Mouse (Mus musculus) heart, adult 8-10 months (tissue): ENCODE data around the gene Cdc123. TPM values are rescaled to one million over a fixed set of nuclear protein-coding genes. Genes with fewer than 3 reads are reported as not detected.
"Not testable (repeated sequence)": the region's sequence is repeated elsewhere in the genome, so short reads cannot be mapped to it uniquely, and the experiment has no call there.

Experiments used
- DNase-seq: peaks from one replicate; pipeline ENCODE4 v3.0.0; 2022; ENCODE audit warnings: low spot score
- total RNA-seq, 4 experiments: library from RNA; stranded (reverse); gene quantifications; 2 replicates each; pipeline ENCODE4 v1.2.4; 2022

Cdc123 gene
- 10 to 100 TPM; 77.9 to 91.8 (median 85.9) TPM for total RNA-seq

DNA sequence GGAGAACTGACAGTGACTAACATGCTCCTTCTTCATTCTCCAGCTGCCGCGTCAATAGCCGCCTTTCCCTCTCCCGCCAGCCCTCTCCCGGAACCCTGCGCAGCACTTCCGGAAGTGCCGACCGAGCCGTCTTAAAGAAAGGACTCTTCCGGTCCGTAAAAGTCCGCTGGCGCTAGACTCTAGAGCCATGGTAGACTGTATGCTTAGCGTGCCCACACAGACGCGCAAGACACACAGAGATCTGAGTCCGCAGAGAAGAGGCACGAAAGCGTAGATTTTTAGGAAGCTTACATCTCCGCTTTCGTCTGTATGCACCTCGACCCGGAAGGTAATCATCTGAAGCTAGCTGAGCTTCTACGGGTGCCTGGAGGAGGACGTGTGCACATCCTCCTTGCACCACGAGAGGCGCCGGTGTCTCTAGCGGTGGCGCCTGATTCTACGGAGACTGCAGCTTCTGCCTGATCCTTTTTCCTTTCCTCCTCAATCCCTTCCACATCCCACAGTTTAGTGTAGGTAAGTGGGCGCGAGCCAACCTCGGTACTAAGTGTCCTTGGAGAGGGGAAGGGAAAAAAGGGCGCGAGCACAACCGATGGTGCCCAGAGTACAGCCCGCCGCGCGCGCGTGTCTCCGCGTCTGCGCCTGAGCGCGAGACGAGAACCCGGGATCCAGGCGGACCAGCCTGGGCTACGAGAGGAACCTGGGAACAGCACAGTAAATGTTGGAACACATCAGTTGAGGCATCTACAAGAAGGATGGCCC, at the start of gene Cdc123, which contains the start of gene Nudt5:
Cdc123 (minus strand) TSS at position 292 of the 759 bp plus-strand sequence.
Nudt5 (plus strand) TSS at position 147 of the 759 bp plus-strand sequence.
- DNase-seq, result peak; percentile 92

DNA sequence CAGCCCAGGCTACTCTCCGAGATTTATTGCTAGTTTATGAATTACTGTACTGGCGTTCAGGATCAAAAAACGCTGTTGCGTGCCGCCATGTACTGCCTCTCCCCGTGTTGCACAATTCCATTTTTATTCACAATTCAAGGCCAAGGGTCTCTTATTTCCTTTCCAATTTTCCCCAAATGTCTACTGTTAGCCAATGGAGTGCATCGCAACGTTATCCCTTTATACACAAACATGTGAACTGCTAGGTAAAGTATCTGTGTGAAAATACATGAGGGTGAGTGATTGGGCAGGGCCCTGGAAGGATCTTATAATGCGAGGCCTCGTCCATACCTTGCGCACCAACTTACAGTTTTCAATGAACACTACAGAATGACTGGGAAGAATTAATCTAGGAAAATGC, 49.3 kb upstream of the Cdc123 start:
- DNase-seq, result no peak

DNA sequence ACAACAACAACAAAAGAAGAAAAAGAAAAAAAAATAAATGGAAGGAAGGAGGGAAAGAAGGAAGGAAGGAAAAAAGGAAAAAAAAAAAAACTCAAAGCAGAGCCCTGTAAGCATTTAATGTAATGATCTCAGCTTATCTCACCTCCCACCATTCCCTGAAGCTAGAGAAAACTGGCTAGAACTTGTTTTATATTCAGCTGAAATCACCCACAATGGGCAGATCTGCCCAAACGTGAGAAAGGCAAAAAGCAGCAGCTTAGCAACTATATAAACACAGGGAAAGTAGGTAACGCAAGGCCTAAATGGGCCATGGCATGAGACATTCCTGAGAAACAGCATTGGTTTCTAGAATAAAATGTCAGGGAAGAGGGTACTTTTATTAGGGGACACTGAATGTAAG, 44.4 kb upstream of the Cdc123 start:
- DNase-seq, result no peak

DNA sequence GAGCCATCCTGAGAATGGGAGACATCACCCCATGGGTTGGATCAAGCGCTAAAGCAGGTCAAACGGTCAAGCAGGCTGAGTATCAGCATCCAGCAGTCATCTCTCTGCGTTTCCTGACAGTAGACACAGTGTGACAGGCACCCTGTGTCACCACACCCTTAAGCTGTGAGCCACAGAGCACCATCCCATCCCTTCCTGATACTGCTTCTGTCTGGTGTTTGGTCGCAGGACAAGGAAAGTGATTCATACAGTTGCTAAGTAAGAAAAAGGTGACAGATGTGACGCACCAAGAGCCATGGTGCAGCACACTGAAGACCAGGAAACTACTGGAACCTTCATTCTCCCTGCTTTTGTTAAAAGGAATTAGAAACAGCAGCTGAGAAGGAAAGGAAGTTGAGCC, 43.9 kb upstream of the Cdc123 start:
- DNase-seq, result no peak

DNA sequence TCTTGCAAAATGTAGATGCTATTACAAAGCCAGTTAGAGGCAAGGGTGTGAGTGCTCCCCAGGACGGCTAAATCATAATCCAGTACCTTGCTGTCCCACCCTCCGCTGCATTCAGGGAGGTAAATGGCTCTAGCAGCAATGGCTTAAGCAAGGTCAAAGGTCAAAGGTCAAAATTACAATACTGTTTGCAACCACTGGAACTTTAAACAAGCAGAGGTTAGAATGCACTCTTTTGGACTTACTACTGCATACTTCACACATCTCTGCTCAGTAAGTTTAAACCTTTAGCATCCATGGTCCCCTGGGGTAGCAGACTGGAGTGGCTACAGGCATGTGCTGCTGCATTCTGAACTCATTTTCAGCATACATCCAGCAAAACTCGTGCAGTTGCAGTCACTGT, 32.5 kb upstream of the Cdc123 start:
- no peak for DNase-seq

DNA sequence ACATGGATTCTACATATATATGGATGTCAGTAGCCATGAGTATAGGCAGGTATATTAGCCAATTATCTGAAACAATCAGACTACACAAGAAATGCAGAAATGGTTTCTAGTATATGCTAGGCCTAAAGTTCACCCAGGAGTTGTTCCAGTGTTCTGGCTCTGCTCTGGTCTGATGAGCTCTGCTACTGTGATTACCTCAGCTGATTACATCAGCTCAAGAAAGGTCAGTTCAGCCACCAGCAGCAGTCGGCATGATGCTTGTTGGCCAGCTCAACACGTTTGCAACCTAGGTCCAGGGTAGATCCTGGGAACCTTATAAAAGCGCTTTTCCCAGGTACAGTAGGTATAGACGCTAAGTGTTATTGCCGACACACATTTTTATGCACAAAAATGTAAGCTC, 24.8 kb upstream of the Cdc123 start:
- no peak for DNase-seq

DNA sequence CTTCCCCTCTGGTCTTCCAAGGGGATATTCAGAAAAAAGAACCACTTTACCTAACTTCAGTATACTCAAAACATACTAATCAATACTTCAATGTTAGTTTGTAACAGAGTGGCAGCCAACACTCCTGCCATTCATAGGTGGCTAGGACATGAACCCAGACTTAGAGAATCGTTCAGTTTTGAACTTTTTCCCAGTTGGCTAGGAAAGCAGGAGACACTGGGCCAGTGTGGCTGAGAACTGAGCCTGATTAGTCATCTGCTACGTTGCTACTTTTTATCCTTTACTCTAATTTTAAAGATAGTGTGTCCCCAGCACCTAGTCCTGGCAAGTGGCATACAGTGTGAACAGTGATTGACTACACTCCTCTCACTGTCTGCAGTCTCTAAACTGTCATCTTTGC, 22.7 kb upstream of the Cdc123 start:
- no peak for DNase-seq

DNA sequence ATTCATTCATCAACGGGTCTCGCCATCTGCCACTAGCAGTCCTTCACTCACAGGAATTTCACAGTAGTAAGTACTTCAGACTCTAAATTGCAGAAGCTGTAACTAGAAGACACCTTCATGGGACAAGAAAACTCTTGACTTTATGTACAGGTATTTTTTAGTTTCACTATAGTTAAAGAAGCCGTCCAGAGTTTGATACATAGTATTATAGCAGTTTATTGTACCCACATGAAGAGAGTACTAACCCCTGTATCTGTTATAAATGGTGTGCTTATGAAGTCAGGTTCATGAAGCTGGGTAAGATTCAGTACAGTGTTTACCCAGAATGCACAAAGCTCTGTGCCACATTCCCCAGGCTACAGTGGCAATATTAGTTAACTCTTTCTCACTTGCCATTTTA, 17.9 kb upstream of the Cdc123 start, which contains the start of gene Gm13199:
Gm13199 (minus strand) TSS at position 101 of the 400 bp plus-strand sequence.
- DNase-seq, result no peak

DNA sequence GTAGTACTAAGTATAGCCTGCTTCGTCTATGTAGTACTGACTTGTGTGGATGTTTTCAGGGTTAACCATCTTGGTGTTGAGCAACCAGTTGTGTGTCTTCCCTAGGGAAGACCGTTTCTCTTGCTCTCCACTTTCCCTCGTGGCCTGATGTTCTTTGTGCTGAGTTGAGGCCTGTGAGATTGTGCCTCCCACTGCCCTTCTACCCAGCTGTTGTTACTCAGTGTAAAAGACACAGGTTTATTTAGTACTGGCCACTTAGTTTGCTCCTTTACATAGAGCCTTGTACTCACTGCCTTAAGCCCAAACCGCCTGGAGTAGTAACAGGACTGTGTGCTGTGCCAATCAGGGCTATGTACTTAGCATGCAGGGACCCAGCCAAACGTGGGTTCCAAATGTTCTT, 6.9 kb upstream of the Cdc123 start:
- DNase-seq, result no peak

DNA sequence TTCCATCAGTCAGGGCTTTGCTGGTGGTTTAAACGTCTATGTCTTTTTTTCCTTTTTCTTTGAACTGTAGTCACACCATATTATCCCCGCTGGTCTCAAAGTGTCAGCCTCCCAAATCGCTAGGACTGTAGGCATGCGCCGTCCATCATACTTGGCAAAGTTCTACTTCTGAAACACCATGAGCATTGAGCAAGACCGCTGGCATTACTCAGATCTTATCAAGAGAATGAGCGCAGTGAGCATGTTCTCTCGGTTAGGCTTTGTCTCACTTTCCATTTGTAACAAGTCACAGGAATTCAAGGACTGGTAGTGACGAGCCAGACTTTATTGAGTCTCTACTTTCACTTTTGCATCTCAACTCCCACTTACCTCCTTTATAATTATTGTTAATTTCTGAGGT, 6.2 kb upstream of the Cdc123 start:
- DNase-seq, result no peak

DNA sequence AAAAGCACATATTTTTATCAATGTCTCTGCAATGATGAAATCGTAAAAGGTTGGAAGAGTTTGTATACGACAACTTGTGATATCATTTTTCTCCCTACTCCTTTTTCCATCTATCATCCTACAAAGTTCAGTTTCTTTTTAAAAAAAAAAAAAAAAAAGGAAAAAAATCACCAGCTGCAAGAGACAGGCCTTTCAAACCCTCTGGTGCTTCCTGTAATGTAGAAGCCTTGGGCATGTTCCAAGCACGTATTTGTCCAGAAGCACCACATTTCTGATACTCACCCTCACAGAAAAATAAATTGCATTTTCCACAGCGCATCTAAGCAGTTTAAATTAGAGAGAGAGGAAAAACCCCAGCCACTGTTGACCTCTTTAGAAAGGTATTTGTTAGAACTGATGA, 862 bp upstream of the Cdc123 start:
- no peak for DNase-seq

DNA sequence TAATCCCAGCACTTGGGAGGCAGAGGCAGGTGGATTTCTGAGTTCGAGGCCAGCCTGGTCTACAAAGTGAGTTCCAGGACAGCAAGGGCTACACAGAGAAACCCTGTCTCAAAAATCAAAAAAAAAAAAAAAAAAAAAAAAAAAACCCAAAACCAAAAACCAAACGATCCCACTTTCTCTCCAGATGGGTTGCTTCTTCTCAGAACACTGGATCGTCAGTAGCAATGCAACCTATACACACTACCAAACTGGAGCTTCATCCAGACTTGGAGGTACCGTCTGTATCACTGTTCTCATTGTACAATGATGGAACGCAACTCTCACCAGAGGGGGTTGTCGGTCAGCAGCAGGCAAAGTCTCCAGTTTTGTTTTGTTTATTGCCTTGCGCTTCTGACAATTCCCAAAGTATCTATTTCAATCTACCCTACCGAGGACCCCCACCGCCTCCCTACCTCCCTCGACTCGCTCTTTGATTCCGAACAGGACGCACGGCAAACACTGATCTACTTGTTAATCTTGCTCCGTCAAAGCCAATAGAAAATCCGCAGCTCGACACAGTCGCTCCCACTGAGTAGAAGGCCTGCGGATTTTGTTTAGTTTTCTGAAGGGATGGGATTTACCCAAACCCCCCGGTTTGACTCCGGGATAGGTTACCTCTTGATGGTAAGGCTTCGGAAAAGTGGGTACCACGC, 637 bp downstream of the Cdc123 start:
- DNase-seq, result no peak

DNA sequence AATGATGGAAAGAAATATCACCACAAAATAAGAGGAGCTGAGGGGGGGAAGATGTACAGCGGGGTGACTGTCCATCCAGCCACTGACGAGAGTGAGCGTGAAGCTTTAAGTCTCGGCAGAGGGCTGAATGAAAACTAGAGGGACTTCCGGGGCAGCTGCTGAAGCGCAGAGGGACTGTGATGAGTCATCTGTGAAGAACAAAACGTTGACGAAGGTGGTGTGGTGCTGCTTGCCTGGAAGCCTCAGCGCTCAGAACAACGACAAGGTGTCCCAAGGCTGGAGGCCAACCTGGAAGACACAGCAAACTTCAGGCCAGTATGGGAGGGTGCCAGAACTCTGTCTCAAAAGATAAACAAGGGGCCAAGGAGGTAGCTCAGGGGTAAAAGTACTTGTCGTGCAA, 4.1 kb downstream of the Cdc123 start:
- DNase-seq, result no peak

DNA sequence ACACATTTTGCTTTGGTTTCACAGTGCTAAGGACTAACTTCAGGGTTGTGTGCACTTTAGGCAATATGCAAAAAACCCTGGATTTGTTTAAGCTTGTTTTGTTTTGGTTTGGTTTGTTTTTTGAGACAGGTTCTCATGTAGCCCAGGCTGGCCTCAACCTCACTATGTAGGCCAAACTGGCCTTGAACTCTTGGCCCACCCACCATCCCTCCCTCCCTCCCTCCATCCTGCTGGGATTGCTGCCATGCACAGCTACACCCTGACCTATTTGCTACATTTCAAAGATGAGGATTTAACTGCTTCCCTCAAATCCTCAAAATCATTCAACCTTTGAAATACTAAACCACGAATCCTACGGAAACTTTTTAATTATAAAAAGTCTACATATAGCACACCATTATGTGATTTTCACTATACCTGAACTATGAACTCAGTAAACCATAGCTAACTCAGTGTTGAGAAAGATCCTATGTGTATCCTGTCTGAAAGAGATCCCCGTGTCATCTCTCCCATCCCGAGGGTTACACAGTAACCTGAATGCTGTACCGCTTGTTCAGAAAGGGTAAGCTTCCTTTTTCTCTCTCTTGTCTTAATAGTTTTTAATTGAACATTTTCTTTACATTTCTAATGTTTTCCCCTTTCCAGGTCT, 19.6 kb downstream of the Cdc123 start:
- DNase-seq, result no peak

DNA sequence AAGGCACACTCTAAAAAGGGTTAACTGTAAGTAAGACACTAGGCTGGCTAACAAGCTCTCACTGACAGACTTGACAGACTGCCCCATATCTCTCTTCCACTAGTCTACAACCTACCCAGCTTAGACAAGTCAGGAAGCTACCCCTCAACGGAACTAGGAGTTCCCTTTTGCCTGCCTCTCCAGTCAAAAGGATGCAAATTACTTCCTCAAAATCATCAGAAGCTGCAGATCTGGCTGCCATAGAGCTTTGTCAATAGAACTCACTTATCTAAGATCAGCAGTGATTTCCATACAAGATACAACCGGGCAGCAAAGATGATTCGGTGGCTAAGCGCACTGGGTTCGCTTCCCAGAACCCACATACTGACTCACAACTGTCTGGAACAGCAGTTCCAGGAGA, 20.3 kb downstream of the Cdc123 start:
- no peak for DNase-seq

DNA sequence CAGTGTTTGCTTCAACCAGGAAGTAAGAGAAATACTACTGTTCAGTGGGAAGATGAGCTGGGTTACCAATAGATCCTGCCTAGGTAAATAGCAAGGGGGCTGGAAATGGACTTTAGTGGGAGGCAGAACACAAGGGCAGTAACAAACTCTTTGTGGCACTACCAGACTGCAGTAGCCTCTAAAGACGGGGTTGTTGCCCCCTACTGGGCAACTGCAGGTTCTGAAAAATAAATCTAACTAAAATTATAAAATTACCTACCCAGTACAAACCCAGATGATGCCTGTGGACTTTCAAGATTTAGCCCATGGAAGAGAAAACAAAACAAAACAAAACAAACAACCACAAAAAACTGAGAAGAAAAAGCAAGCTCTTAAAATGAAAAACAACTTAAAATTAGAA, 20.8 kb downstream of the Cdc123 start:
- no peak for DNase-seq

DNA sequence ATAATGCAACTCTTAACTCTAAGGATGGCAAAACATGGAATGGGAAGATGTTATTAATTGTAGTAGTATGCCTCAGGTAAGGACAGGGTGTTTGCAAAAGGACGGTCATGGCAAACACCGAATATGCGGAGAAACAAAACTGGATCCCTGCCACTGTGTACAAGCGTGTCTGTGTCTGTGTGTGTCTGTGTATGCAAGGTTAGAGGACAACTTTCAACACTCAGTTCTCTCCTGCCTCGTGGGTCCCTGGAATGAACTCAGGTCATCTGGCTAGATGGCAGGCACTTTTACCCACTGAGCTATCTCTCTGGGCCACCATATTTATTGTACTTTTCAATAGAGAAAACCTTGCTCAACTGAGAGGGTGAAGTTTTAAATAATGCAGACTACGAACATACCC, 22.5 kb downstream of the Cdc123 start:
- DNase-seq, result no peak

DNA sequence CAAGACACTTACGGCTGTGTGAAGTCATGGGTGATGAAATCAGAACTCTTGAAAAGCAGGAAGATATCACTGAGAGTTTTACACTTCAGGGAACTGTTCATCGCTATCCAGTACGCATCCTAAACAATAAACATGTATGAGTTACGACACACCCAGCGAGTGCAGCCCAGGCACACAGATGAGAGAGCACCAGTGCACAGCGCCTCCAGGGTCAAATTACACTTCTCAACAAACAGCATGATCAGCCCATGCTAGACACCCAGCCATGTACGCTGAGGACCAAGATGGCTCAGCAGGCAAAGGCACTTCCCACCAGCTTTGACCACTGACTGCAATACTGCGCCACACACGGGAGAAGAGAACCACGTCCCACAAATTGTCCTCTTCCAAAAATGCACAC, 23.7 kb downstream of the Cdc123 start:
- DNase-seq, result no peak

DNA sequence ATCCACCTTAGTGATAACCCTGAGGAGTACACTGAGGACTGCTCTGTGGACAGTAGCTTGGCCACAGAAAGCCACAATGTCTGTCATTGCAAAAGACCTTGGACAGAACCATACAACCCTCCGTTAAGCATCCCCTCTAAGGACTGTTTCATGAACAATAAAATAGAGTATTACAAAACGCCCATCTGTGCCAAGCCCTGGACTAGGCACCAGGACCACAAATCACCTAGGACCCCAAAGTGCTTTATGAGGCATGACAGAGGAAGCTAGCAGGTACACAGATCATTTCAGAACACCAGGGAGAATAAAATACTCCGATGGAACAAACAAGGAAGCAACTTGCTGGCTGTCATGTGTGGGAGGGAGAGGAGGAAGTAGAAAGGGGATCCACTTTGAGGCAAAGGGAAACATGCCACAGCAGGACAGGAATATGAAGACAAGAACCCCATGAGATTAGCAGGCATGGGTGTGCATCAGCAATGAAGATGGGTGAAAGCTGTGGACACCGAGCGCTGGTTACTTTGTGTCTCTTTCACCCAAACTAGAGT, 33.7 kb downstream of the Cdc123 start:
- DNase-seq, result no peak

DNA sequence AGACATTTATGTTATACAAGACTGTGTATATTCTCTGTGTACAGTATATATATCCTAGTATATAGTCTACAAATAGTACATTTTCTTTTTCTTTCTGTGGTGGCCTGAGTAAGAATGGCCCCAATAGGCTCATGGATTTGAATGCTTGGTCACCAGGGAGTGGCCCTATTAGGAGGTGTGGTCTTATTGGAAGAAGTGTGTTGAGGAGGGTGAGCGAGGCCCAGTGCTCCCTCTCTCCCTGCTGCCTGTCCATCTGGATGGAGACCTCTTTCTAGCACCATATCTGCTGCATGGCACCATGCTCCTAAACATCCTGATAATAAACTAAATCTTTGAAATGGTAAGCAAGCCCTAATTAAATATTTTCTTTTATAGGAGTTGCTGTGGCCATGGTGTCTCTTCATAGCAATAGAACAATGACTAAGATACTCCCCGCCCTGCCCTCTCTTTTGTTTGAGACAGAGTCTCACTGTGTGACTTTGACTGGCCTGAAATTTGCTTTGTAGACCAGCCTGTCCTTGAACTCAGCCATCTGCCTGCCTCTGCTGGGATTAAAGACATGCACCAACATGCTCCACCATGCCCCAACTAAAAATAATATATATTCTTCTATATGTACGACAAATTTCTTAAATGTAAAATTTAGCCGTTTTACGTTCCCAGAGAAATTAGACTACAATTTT, 34.8 kb downstream of the Cdc123 start:
- DNase-seq, result no peak

DNA sequence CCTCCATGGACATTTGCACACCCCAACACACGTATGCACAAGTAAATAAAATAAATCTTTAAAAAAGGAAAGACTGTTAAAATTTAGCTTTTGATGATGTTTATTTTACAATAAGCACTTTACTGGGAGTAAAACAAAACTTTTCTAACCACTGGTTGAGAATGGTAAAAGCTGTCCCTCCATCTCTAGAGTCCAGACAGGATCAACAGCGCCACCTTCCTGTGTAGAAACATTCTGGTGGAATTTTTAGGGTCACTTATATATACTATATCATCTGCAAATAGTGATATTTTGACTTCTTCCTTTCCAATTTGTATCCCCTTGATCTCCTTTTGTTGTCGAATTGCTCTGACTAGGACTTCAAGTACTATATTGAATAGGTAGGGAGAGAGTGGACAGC, 38.8 kb downstream of the Cdc123 start:
- DNase-seq, result not testable (repeated sequence)

DNA sequence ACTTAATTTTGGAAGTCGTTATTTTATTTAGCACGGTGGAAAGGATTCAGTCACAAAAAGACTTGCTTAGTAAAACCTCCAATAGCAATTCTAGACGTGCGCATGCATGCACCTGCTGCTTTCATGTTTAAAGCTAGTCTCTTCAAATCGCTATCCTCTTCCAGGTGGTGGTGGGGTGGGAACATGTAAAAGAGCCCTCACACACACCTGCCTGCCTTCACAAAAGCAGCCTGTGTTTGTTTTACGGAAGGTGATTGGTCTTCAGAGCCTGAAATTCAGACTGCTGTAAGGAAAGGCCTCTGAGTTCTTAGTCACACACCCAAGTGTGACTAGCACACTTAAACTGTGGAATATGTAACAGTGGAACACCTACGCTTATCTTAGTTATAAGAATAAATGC, 39.7 kb downstream of the Cdc123 start:
- no peak for DNase-seq
